Mouse (Mus musculus): ENCODE results near the gene Pak6. TPM values are rescaled to one million over a fixed set of nuclear protein-coding genes. Genes with fewer than 3 reads are reported as not detected.

Pak6 gene
- total RNA-seq, 2 experiments from 2014 or later, result 8.0 to 13.6 TPM

GRCm38 (mm10) chr2:118697311-118697877 is 34.3 kb downstream of the Pak6 start:
- no peak for DNase-seq

DNA sequence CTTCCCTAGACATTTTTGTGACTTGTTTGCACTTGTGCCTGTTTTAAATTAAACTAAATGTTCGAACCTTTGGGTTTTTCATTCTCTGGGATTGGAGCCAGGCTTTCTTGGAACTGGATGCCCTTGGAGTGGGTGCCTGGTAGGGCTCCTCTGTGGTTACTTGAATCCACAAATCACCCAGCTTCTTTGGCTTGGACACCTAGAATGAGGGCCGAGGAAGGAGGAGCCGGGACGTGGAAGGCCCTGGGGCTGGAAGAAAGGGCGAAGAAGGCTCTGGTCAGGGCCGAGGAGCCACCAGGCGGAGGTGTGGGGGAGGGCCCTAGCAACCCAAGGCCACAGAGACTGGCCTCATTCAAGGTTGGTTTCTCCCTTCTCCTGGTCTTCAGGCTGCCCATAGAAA is 34.9 kb downstream of the Pak6 start:
- DNase-seq, result peak; percentile 66

GRCm38 (mm10) chr2:118700179-118701062 is 37.3 kb downstream of the Pak6 start:
- DNase-seq, result peak; percentile 94

GRCm38 (mm10) chr2:118701161-118701560 is 38.1 kb downstream of the Pak6 start:
- DNase-seq, result no peak

- DNase-seq, result peak; percentile 45
Observed at GRCm38 (mm10) chr2:118701971-118702882, 39.1 kb downstream of the Pak6 start.

GRCm38 (mm10) chr2:118702883-118703761 is 40.0 kb downstream of the Pak6 start:
- peak; percentile 67 for DNase-seq

DNA sequence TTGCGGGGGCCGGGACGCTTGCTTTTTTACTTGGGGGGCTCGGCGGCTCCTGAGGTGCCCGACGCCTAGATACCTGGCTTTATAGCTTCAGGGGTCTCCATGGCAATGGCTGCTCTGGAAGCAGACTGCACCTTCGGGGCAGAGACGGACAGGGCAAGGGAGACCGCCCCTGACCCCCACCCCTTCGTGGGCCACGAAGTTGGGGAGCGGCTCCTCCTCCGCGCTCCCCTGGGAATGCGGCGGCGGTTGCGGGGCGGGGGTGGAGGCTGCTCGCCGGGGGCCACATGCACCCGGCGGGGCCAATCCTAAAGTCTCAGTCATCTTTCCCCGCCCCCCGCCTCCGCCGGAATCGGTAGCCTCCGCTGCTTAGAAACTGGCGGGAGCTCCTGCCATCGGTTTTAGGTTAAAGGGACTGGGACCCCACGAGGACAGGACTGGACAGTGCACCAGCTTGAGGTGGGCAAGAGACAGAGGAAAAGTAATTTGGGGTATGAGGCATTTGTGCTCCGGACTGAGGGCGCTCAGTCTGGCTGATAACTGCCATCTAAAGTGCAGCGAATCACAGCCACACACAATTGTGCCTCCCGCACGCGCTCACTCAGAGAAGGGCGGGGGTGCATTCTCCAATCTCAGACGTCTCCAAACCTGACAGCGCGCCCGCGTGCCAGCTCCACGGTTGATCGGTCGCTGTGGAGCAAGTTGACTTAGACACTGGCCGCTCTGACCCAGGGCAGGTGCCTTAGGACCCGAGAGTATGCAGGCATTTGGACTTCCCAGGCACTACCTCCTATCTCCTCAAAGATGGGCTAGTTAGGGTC is 41.0 kb downstream of the Pak6 start, which contains the start of gene Ankrd63:
TSS of gene Ankrd63 (minus strand) at position 51 of the 818 bp plus-strand sequence.
- DNase-seq, result no peak

DNA sequence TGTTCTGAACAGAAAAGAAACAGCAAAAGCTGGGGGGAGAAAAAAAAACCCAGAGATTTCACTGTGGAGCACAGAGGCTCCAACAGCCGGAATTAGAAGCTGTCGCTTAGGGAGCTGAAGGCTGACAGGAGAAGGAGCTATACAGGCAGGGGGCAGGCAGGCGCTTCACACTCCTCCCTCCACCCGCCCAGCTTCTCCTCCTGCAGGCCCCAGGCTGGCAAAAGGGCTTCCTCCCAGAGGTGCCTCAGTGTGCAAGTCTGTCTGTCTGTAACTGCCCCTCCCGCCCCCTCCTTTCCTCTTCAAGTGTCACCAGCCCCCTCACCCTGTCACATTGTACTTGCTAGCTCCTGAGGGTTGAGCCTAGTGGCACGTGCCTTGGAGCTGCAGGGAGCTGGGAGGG is 43.3 kb downstream of the Pak6 start:
- DNase-seq, result no peak

DNA sequence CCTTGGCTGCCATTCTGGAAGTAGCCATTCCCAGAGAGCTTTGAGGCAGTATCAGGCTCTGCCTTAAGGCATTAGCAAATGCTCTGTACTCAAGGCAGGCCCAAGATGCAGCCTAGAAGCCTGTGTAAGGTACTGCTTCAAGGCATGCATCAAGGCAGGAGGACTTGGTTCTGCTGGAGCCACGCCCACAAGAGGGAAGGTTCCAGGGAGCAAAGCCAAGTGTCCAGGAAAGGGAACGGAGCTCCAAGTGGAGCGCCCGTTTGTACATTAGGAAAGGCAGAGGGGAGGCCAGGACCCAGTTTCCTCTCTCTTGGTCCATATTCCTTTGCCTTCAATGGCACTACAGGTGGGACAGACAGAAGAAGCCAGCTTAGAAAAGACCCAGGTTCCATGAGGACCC is 45.4 kb downstream of the Pak6 start:
- no peak for DNase-seq

GRCm38 (mm10) chr2:118709655-118710221 is 46.6 kb downstream of the Pak6 start:
- no peak for DNase-seq

DNA sequence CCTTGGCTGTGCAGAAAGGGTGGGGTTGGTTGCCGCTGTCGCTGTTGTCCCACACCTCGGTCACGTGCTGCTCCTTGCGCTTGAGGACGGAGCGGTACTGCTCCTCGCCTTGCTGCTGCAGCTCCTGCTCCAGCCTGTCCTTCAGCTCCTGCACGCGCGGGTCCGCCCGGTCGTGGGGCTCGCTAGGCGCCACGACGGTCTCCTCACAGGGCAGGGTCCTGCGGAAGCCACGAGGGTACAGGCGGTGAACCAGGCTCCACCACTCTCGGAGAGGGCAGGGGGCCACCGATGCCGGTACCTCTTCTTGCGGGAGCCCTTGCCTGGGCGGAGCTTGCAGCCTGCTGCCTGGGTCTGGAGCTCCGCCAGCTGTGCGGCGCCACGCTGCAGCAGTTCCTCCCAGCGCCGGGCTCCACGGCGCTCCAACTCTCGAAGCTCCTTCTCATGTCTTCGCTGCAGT is 48.0 kb downstream of the Pak6 start:
- peak; percentile 75 for DNase-seq

- no peak for DNase-seq
Observed at GRCm38 (mm10) chr2:118713631-118714030, 50.5 kb downstream of the Pak6 start.

- DNase-seq, result no peak
Observed at GRCm38 (mm10) chr2:118714230-118714629, 51.1 kb downstream of the Pak6 start.

DNA sequence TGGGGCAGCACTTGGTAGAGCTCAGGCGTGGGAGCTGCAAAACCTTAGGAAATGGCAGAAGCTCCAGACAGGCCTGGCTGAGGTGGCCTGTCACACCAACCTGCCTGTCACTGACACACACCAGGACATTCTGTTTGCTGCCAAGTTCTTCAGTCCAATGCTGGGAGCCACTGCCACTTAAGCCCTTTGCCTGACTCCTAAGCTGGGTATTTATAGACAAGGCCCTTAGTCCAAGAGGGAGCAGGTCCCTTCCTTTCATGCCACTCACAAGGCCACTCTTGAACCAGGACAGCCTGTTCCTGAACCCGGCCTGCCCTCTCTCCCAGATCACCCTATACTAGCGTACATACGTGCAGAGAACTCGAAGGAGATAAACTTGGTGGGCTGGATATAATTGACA is 53.6 kb downstream of the Pak6 start:
- DNase-seq, result no peak

- no peak for DNase-seq
Observed at GRCm38 (mm10) chr2:118723693-118724486, 60.8 kb downstream of the Pak6 start.

- peak; percentile 43 for DNase-seq
Observed at GRCm38 (mm10) chr2:118725511-118725910, 62.4 kb downstream of the Pak6 start.

DNA sequence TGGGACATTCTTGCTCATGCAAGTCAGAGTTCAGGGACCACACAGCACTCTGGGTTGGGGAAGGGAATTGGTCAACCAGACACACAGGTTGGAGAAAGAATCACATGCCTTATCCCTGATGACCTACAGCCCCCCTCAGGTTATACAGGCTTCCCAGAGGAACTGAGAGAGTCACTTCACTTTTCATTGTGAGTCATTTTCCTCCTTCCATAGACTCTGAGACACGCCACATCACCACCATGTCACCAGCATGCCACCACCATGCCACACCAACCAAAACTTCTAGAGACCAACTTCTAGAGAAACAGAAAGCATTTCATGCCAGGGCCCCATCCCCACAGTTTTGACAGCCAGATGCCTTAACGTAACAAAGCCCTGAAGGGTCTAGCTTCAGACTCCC is 63.8 kb downstream of the Pak6 start:
- no peak for DNase-seq

GRCm38 (mm10) chr2:118727911-118728310 is 64.8 kb downstream of the Pak6 start:
- DNase-seq, result no peak

GRCm38 (mm10) chr2:118728337-118728736 is 65.2 kb downstream of the Pak6 start, which contains the start of gene Plcb2:
Gene Plcb2 (minus strand): TSS chr2:118728438.
- DNase-seq, result no peak
